Mouse (Mus musculus) testis, adult 10 weeks (tissue): ENCODE data around the gene Xylt2. TPM values are rescaled to one million over a fixed set of nuclear protein-coding genes. Genes with fewer than 3 reads are reported as not detected.

Source experiments
- polyA plus RNA-seq: library from polyadenylated mRNA; stranded (reverse); fragments of 350-450 nt; fragmentation: Illumina TruSeq; extraction: RNeasy Lipid Tissue Mini Kit (QIAGEN cat#74804); gene quantifications from one replicate; pipeline ENCODE4 v1.2.3, GENCODE M21; 2014; ENCODE audit warnings: low read depth, low replicate concordance

Xylt2 gene
- polyA plus RNA-seq = not detected

GRCm38 (mm10) chr11:94676754-94677606 lies at the start of gene Xylt2:
Gene Xylt2, minus strand, starts transcription at chr11:94677515.

DNA sequence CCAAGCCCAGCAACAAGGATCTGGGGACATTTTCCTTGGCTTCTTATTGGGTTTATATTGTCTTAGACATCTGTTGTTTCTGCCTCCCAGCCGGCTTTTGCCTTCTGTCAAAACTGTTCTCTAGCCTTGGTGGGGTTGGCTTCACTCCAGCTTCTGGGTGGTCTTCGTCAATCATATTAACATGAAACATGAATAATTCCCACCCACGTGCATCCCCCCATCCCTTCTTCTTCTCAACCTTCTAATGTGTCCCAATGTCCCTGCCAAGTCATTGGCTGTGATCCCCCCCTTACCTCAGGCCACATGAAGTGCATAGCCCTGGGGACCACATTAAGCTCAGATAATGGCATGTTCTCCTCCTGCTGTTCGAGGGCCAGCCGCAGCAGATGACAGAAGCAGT lies 27.2 kb upstream of the Xylt2 start, which contains the start of gene Gm11541:
Gm11541 (minus strand) TSS at position 28 of the 400 bp plus-strand sequence.

GRCm38 (mm10) chr11:94653663-94654436 lies 23.5 kb downstream of the Xylt2 start, which contains the start of the genes Mrpl27 and Eme1:
Gene Mrpl27, plus strand, starts transcription at chr11:94653767.
Gene Eme1, minus strand, starts transcription at chr11:94653964.

GRCm38 (mm10) chr11:94629199-94629883 lies 48.0 kb downstream of the Xylt2 start, which contains the start of gene Lrrc59:
Gene Lrrc59, plus strand, starts transcription at chr11:94629767.

Other genes starting within 250 kb of the Xylt2 start
- gene Cacna1g, start 203.3 kb downstream of the Xylt2 start, polyA plus RNA-seq = 0.21 TPM
- gene Spata20, start 191.3 kb downstream of the Xylt2 start, polyA plus RNA-seq = 105 TPM
- 0.04 TPM for gene Epn3, start 177.5 kb downstream of the Xylt2 start, polyA plus RNA-seq
- 56.3 TPM for gene Mycbpap, start 155.8 kb downstream of the Xylt2 start, polyA plus RNA-seq
- gene Rsad1, start 128.3 kb downstream of the Xylt2 start, polyA plus RNA-seq = 1.6 TPM
- not detected for gene Chad, start 112.5 kb downstream of the Xylt2 start, polyA plus RNA-seq
- gene Acsf2, start 75.6 kb downstream of the Xylt2 start, polyA plus RNA-seq = 4.2 TPM
- gene Lrrc59, start 47.7 kb downstream of the Xylt2 start, polyA plus RNA-seq = 63.4 TPM
- gene Mrpl27, start 23.7 kb downstream of the Xylt2 start, polyA plus RNA-seq = 6.7 TPM
- gene Eme1, start 23.6 kb downstream of the Xylt2 start, polyA plus RNA-seq = 0.90 TPM
- gene Gm11541, start 27.0 kb upstream of the Xylt2 start, polyA plus RNA-seq = 0.13 TPM
- not detected for gene Cdc34b, start 64.3 kb upstream of the Xylt2 start, polyA plus RNA-seq
- not detected for gene Tmem92, start 105.2 kb upstream of the Xylt2 start, polyA plus RNA-seq